Mouse (Mus musculus): ENCODE measurements around the gene Cerkl. TPM values are rescaled to one million over a fixed set of nuclear protein-coding genes. Genes with fewer than 3 reads are reported as not detected.
A peak's percentile ranks its signal among the peaks of the same experiment; 100 is the strongest.

Gene Cerkl
- polyA plus RNA-seq, 1 experiment from 2014 or later, result 1.8 TPM

DNA sequence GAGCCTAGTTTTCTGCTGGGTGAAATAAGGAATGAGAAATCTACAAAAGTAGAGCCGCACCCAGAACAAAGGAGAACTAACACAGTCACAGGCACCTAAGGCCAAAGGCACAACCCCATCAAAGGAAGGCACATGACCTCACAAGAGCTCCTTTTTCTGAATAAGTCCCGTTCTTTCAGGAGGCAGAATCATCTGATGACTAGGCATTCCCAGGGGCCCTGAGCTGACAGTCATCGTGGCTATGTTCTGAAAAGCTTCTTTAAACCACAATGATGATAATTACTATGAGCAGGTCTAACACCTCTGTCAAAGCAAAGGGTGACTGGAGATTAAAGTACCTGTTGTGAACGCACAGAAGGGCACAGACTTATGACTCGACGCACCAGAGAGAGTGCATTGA lies 92.7 kb downstream of the Cerkl start:
- WGBS, result 68% methylated on average over 6 of the region's 6 CpGs
- DNase-seq (ENCODE audit: low spot score), result no peak
- Histone ChIP-seq H3K4me3 (no peak overlapping the region), H3K27ac (no peak overlapping the region), H3K4me1 (replicated peaks) (peaks cover 15% of the 10 kb centered on the region), H3K9me3 (no peaks in the 10 kb centered on the region), H3K36me3 (no peaks in the 10 kb centered on the region), H3K27me3 (ENCODE audit: insufficient read depth, poor library complexity, severe bottlenecking) (no peaks in the 10 kb centered on the region)

DNA sequence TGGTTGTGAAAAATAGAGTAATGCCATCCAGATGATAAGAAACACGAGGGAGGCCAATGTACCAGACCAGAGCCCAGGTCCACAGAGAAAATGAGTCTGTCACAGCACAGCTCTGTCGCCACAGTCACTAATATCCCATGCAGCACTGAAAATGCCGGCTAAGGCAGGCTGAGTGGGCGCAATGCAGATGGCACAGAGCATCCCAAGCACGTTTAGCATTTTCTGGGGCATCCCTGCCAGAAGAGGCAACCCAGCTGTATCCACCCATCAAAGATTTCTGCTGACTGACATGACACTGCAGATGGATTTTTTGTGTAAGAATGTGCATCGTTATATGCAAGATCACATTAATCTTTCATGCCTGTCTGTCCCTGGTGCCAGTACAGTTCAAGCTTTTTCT lies 94.6 kb downstream of the Cerkl start:
- WGBS, result 67% methylated on average over 6 of the region's 6 CpGs
- H3K4me3 ChIP-seq, result no peak overlapping the region
- no peaks in the 10 kb centered on the region for H3K27me3 ChIP-seq (ENCODE audit: insufficient read depth, poor library complexity, severe bottlenecking)
- no peaks in the 10 kb centered on the region for H3K4me1 ChIP-seq (replicated peaks)
- no peaks in the 10 kb centered on the region for H3K9me3 ChIP-seq
- DNase-seq (ENCODE audit: low spot score), result no peak
- H3K36me3 ChIP-seq, result no peaks in the 10 kb centered on the region
- no peak overlapping the region for H3K27ac ChIP-seq

DNA sequence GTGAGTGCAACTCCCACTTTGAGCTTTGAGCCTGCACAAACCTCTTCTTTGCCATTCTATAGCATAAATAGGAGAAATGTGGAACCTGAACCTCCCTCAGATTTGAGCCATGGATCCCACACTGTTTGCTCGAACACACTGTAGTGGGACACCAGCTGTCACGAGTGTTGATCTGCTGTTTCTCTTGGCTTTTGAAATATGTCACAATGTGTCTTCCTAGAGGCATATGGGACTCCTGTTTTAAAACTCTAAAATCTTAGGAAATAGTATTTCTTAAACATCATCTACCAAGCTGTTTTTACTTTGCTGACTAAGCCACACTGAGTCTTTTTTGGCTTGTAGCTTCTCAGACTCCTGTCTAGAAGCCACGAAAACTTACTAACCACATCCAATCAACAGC lies 98.8 kb downstream of the Cerkl start:
- DNase-seq (ENCODE audit: low spot score), result no peak
- 90% methylated on average over 3 of the region's 3 CpGs for WGBS

DNA sequence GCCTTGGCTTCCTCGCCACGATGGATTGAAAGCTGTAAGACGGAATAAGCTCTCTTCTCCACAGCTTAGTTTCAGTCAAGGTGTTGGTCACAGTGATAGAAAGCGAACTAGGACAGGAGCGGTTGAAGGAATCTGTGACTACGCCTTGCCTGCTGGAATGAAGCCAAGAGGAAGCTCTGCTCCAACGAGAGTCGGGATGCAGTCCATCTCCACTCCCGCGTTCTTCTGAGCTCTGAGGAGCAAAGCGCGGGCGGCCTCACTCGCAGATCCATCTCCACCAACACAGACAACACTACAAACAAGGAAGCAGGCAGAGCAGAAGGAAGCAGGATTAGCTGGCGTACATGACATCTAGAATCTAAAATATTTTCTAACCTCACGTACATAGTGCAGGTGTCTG lies 101.8 kb downstream of the Cerkl start:
- Histone ChIP-seq H3K9me3 (no peaks in the 10 kb centered on the region), H3K27me3 (ENCODE audit: insufficient read depth, poor library complexity, severe bottlenecking) (no peaks in the 10 kb centered on the region), H3K4me3 (no peak overlapping the region), H3K36me3 (no peaks in the 10 kb centered on the region), H3K4me1 (replicated peaks) (peaks cover 6% of the 10 kb centered on the region; the same call in 1 of the 2 replicates), H3K27ac (no peak overlapping the region)
- 94% methylated on average over 16 of the region's 16 CpGs for WGBS
- no peak for DNase-seq (ENCODE audit: low spot score)

More for the DNA sequence above, 98.8 kb downstream of the Cerkl start:
- Histone ChIP-seq H3K4me3 (no peak overlapping the region), H3K4me1 (replicated peaks) (no peaks in the 10 kb centered on the region), H3K27ac (no peak overlapping the region), H3K9me3 (no peaks in the 10 kb centered on the region), H3K36me3 (no peaks in the 10 kb centered on the region), H3K27me3 (ENCODE audit: insufficient read depth, poor library complexity, severe bottlenecking) (no peaks in the 10 kb centered on the region)

DNA sequence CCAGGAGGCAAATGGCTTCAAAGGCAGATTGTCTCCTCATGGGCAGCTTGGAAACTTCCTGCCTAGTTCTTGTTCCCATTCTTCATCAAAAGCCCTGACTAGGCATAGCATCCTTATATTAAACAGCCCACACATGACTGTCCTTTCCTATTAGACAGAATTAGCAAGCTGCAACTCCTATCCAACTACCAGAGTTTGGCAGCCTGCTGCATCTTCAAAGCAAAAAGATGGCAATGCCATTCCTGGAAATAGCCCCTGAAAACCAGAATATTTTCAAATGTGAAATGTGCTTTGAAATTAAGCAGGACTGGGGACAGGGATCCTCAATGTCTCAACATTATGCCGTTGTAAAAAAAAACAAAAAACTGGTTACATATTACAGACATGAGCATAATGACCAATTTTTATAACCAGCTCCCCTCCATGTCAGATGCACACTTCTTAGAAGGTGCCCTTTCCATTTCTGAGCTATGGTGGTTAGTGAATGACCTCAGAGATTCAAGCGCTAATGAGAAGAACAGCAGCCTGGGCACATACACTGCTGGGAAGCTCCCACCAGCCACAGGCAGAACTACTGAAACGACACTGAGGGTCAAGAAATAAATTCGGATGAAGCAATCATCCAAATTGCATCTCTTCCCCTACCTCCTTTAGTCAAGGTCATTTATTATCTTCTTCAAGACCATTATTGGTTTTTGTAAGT lies 104.3 kb downstream of the Cerkl start:
- no peak for DNase-seq (ENCODE audit: low spot score)
- WGBS, result 81% methylated on average over 4 of the region's 4 CpGs
- no peak overlapping the region for H3K27ac ChIP-seq

DNA sequence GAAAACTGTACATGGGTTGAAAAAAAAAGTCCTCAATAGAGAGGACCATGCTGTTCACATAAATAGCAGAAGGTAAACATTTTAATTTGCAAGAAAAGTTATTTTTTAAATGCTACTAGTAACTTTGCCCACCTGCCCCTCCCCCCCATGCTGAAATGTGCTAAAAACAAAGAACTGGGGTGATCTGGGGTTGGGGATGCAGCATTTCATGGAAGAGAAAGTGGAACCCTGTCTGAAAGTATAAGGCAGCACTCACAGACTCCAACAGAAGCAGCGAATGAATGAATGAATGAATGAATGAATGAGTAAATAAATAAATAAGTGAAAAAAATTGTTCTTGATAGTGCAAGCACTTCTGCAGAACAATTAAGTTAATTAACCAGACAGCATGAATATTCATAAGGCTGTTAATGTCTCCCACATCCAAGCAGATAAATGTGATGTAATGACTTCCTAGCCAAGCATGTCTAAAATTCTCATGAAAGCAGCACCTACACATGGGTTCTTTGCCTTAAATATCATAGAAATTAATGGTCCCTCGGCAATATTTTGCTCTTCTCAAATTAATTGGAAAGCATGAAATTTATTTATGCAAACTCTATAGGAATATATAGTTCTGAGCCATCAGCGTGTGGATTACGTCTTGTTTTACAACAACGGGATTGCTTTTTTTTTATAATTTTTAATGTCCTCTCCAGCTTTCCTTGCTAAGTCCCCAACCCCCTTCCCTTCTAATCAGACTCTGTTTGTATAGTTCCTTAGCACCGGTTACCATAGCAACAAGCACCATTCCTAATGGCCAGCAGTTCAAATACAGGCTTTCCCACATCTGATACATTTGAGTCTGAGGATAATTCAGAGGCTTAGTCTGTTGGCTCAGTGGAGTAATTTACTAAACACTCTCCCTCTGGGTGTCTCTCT lies 105.1 kb downstream of the Cerkl start:
- no peaks in the 10 kb centered on the region for H3K36me3 ChIP-seq
- no peaks in the 10 kb centered on the region for H3K27me3 ChIP-seq (ENCODE audit: insufficient read depth, poor library complexity, severe bottlenecking)
- 84% methylated on average over 6 of the region's 6 CpGs for WGBS
- H3K4me1 ChIP-seq (replicated peaks), result peaks cover 6% of the 10 kb centered on the region; the same call in 1 of the 2 replicates
- DNase-seq (ENCODE audit: low spot score), result no peak
- H3K9me3 ChIP-seq, result no peaks in the 10 kb centered on the region
- no peak overlapping the region for H3K27ac ChIP-seq
- H3K4me3 ChIP-seq, result no peak overlapping the region

More for the DNA sequence above, 104.3 kb downstream of the Cerkl start:
- no peaks in the 10 kb centered on the region for H3K27me3 ChIP-seq (ENCODE audit: insufficient read depth, poor library complexity, severe bottlenecking)
- no peaks in the 10 kb centered on the region for H3K9me3 ChIP-seq
- peaks cover 6% of the 10 kb centered on the region; the same call in 1 of the 2 replicates for H3K4me1 ChIP-seq (replicated peaks)
- no peak overlapping the region for H3K4me3 ChIP-seq
- H3K36me3 ChIP-seq, result no peaks in the 10 kb centered on the region

DNA sequence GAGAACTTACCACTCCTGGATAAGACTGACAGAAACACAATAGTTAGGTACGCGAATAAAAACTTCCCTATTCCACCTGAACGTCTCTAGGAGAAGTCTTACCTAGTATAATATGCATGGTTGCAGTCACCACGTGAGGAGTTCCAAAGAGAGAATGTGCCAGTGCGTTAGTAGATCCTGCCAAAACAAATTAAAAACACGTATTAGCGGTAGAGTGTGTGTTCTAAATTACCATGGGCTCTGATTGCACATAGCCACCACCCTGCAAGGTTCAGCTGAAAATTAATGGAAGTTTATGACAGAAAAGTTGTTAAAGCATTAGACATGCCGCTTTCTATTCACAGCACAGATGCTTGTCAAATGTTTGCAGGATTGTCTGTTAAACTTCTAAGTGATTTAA lies 113.5 kb downstream of the Cerkl start:
- no peak for DNase-seq (ENCODE audit: low spot score)
- peaks cover 4% of the 10 kb centered on the region; the same call in 1 of the 2 replicates for H3K4me1 ChIP-seq (replicated peaks)
- H3K4me3 ChIP-seq, result no peak overlapping the region
- H3K36me3 ChIP-seq, result no peaks in the 10 kb centered on the region
- H3K27me3 ChIP-seq (ENCODE audit: insufficient read depth, poor library complexity, severe bottlenecking), result no peaks in the 10 kb centered on the region
- H3K9me3 ChIP-seq, result no peaks in the 10 kb centered on the region
- 91% methylated on average over 8 of the region's 8 CpGs for WGBS
- no peak overlapping the region for H3K27ac ChIP-seq

DNA sequence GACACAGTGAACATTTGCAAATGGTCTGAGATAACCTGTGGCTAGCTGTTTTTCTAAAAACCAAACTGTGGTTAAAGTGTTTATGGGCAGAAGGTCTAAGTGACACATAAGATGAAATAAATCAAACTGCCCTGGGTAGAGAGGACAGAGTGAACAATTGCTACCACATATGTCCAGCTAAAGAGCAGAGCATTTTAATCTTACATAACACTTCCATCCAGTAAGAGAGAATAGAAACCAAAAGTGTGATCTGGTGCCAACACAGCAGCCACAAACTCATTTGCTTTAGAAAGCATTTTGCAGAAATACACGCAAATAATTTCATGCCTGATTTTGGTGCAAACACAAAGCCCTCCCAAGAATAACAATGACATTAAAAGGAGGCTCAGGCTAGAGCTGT lies 117.6 kb downstream of the Cerkl start:
- 51% methylated on average over 1 of the region's 1 CpGs for WGBS
- H3K27ac ChIP-seq, result no peak overlapping the region
- H3K9me3 ChIP-seq, result 0 out of 2 replicates have a peak, but pooled peaks cover 2% of the 10 kb centered on the region
- H3K27me3 ChIP-seq (ENCODE audit: insufficient read depth, poor library complexity, severe bottlenecking), result no peaks in the 10 kb centered on the region
- no peak for DNase-seq (ENCODE audit: low spot score)
- peaks cover 4% of the 10 kb centered on the region; the same call in 1 of the 2 replicates for H3K4me1 ChIP-seq (replicated peaks)
- no peak overlapping the region for H3K4me3 ChIP-seq
- no peaks in the 10 kb centered on the region for H3K36me3 ChIP-seq

DNA sequence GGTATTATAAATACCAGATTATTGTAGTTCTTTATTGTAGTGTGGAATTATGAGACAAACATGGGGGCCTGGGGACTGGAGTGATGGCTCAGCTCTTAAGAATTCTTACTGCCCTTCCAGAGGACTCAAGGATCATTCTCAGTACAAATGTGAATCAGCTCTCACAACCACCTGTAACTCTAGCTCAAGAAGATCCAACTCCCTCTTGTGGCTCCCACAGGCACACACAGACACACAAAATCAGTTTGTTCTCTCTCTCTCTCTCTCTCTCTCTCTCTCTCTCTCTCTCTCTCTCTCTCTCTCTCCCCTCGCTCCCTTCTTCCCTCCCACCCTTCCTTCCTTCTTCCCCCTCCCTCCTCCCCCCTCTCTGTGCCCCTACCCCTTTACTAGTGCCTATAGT lies 120.4 kb downstream of the Cerkl start:
- no peaks in the 10 kb centered on the region for H3K36me3 ChIP-seq
- H3K9me3 ChIP-seq, result 0 out of 2 replicates have a peak, but pooled peaks cover 2% of the 10 kb centered on the region
- WGBS, result 70% methylated on average over 1 of the region's 1 CpGs

DNA sequence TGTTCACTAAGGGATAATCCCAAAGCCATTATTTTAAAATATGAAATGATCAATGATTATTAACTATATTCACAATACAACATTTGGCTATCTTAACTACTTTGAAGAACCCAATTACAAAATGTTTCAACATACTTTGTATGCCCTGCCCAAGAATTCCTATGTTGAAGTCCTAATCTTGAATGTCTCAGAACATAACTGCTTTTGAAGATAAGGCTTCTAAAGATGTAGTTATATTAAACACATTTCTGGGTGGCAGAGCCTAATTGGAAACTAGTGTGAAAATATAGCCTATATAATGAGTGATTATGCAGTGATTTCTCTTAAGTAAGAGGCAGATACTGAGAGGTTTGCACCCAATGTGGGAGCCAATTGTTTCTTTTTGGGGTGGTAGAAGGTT lies 121.9 kb downstream of the Cerkl start:
- Histone ChIP-seq H3K4me3 (no peak overlapping the region), H3K27ac (no peak overlapping the region), H3K9me3 (0 out of 2 replicates have a peak, but pooled peaks cover 2% of the 10 kb centered on the region), H3K4me1 (replicated peaks) (peaks cover 4% of the 10 kb centered on the region; the same call in 1 of the 2 replicates), H3K27me3 (ENCODE audit: insufficient read depth, poor library complexity, severe bottlenecking) (no peaks in the 10 kb centered on the region), H3K36me3 (no peaks in the 10 kb centered on the region)
- DNase-seq (ENCODE audit: low spot score), result no peak

More for the DNA sequence above, 120.4 kb downstream of the Cerkl start:
- Histone ChIP-seq H3K27me3 (ENCODE audit: insufficient read depth, poor library complexity, severe bottlenecking) (no peaks in the 10 kb centered on the region), H3K4me1 (replicated peaks) (peaks cover 4% of the 10 kb centered on the region; the same call in 1 of the 2 replicates), H3K27ac (no peak overlapping the region), H3K4me3 (no peak overlapping the region)
- DNase-seq (ENCODE audit: low spot score), result no peak

DNA sequence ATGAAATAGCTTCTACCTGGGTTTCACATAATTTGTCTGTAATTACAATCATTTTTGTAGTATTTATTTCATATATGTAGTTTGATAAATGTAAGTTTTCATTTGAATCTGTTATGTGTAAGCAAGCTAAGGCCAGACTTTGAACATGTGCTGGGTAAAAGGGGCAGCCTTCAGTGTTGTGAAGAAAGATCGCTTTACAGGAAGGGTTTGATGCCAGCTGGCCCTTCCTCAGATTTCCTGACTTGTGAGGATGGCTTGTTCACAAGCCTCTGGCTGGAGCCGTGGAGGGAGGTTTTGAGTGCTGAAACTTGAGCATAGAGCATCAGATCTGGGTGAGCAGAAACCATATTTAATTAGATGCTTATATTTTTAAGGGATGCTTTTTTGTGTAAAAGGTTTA lies 128.5 kb downstream of the Cerkl start:
- WGBS, result 62% methylated on average over 2 of the region's 2 CpGs
- Histone ChIP-seq H3K27me3 (ENCODE audit: insufficient read depth, poor library complexity, severe bottlenecking) (no peaks in the 10 kb centered on the region), H3K27ac (no peak overlapping the region), H3K4me3 (no peak overlapping the region), H3K36me3 (no peaks in the 10 kb centered on the region), H3K9me3 (no peaks in the 10 kb centered on the region), H3K4me1 (replicated peaks) (no peaks in the 10 kb centered on the region)
- peak; percentile 7 for DNase-seq (ENCODE audit: low spot score)

DNA sequence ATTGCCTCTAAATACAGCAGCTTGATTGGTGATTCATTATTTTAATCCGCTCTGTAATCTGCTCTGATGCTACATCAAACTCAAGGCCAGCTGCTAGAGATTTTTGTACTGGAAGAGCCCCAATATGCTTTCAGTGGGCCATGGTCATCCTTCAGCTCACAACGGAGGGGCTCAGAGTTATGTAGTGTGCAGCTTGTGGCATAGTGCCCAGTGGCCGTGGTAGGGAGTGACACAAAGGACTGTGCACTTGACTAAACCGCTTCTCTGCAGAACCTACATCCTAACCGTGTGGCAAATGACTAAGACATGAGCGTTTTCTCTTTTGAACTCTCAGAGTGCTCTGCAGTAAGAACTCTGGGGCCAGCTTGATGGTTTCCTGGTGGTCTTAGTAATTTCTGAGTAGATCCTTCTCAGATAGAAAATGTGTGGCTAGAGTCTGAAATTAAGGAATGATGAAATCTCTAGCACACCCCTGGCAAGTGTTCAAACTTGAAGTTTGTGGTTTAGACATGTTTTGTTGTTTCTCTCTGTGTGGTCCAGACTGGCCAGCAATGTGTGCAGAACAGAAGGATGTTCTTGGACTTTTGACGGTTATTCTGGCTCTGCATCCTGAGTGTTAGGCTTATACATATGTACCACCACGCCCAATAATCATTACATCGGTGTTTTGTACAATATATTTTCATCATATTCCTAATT lies 140.3 kb downstream of the Cerkl start:
- Histone ChIP-seq H3K4me3 (no peak overlapping the region), H3K27me3 (ENCODE audit: insufficient read depth, poor library complexity, severe bottlenecking) (no peaks in the 10 kb centered on the region), H3K9me3 (no peaks in the 10 kb centered on the region), H3K4me1 (replicated peaks) (no peaks in the 10 kb centered on the region), H3K36me3 (no peaks in the 10 kb centered on the region), H3K27ac (no peak overlapping the region)
- WGBS, result 94% methylated on average over 9 of the region's 9 CpGs
- no peak for DNase-seq (ENCODE audit: low spot score)

All from hindbrain, embryonic 10.5 days (tissue).